Mouse (Mus musculus): ENCODE measurements at regions not wholly inside any gene's neighbourhood (a gene's known extent, or its start where the extent isn't known, plus 50 kb on each side); places are given as distances from the start of the nearest gene placed in this dataset.

DNA sequence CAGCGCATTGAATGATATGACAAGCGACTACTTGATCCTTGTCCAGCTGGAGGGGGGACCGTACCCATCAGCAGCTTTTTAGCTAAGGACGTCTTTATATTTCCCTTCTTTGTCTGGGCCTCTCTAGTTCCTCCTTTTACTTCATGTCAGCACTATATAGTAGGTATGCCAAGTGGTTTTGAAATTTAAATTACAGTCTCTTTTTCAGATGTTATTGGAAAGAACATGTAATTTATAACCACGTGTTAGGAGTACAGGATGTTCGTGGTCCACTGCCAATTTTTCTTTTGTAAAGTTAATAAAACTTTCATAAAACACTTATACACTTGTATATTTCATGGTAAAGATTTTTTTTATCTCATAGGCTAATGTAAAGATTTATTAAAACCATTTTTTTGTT is 426.5 kb downstream of the Insc start:
- no peak for ATAC-seq (replicated peaks; ENCODE audit: poor library complexity)

DNA sequence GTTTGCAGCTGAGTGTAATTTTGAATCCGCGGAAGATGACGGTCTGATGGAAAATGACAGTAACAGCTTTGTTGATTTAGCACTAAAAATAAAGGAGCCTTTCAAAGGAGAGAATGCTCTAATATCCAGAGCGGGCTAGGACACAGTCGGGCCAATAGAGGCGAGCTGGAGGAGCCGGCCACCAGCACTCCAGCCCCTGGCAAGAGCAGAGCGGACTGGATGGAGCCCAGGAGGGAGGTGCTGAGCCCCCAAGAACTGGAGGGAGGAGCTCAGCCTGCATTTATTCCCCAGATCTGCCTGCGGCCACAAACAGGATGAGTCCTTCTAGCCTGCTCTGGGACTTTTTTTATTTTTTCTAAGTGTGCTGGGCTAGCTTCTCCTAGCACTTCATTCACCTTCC is 426.9 kb downstream of the Insc start:
- no peak for ATAC-seq (replicated peaks; ENCODE audit: poor library complexity)

DNA sequence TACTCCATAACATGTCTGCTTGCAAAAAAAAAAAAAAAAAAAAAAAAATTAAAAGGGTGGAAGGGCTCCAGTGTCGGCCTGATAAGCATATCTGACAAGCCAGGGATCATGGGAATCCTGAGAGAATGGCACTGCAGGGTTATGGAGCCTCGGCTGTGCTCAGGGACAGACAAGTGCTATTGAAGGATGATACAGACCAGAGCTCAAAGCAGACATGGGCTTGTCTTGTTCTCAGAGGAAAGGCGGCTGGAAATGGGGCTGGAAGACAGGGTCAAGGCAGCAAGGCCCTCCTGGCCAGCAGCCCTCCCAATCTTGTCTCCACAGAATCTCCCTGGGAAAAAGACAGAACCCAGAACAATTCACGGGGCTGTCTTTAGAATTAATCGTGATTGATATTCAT is 449.0 kb downstream of the Insc start:
- no peak for ATAC-seq (replicated peaks; ENCODE audit: poor library complexity)

DNA sequence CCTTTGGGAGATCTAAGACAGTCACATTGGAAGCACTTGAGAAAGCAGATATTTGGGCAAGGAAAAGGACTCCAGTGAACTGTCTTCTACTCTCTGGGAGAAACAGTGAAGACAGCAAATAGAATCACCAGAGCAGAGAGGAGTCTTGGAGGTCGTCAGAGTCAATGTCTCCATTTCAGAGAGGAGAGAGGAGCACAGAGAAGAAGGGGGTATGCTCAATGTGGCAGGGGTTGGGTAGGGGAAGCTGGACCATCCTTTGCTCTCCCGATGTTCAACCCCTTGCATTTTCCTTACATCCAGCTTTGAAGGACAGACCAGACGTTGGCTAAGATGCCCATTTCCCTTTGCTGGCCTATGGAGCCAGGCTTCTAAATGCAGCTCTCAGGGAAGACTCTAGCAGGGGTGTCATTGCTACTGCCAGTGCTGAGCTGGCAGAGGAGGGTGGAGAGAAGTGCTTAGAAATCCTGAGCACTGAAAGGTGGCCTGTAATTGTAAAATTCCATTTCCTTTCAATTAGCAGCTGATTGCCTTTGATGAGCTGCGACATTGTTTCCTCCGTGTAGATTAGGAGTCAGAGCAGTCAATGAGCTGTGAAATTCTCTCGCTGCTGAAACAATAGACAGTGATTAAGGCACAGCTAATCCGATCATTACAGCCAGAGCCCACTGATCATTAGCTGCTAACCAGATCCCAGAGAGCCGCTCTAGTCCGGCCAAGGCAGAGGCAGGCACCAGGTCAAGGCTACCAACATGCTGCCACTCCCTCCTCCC is 449.7 kb downstream of the Insc start:
- no peak for ATAC-seq (replicated peaks; ENCODE audit: poor library complexity)

DNA sequence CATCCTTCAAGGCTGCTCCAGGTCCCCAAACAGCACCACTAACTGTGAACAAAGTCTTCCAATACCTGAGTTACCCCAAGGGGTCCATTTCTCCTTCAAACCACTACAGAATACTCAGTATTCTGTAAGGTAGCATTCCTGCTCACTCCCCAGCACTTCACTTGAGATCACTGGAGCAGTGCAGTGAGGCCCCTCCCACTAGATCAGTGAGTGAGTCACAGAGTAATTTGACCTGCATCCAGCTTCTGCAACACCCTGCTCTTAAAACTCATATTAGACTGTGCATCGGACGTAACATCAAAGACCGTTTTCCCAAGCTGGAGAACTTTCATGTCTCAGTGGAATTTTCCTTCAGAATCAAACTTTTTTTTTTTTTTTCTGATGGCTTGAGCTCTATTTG is 461.4 kb downstream of the Insc start:
- no peak for ATAC-seq (replicated peaks; ENCODE audit: poor library complexity)

DNA sequence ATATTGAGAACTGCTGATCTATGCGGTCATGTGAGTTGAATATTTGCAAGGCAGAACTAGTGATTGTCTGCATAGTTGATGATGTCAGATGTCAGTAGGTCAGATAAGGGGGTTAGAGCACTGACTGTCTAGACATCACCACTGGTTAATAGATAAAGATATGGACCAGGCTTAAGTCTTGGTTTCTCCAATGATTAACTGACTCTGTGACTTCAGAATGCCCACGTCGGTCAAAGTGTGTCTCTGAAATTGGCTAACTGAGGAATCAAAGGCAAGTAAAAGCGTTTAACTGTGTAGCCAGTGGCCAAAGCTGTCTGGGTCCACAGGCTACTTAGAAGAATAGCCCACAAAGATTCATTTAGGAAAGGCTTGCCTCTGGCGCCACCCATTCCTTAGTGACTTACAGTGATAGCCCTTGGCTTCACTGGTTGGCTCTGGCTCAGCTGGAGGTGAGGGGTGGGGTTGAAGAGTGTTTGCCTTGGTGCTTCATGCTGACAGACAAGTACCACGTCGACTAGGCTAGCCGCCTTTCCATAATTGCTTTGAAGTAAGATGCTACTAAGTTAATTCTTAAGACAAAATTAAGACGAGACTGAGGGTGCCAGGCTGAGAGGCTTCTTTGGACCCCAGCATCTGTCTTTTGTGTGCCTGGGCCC is 463.1 kb downstream of the Insc start:
- ATAC-seq (replicated peaks; ENCODE audit: poor library complexity), result no peak

DNA sequence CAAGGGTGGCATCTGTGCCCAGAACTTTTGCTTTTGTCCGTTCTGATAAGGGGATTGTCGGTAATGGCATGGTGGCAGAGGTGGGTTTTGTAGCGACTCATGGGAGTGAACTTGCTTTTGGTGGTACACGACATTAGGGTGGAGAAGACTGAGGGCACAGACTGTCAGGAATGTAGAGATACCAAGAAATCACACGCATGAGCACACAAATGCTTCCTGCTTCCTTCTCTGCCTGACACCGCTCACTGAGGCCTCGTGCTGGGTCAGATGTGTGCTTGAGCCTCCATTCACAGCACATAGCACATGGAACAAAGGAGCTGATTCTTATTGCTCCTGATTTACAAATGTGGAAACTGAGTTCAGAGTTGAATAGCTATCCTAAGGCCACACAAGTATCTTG is 465.3 kb downstream of the Insc start:
- no peak for ATAC-seq (replicated peaks; ENCODE audit: poor library complexity)

DNA sequence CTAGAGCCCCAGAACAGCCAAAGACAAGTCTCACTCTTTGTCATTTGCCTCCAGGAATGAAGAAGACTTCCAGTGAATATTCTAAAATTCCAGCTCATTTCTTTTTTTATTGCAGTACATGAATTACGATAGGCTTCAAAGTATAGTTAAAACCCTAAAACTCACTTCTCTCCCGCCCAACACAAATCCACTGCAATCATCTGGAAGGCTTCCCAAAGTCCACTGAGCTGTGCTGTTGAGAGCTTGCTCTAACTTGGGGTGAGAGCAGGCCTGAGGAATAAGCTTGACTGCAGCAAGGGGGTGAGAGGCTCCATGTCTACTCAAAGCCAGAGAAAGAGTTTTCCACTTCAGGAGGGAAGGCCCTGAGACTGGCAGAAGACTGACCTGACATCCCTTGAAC is 466.5 kb downstream of the Insc start:
- no peak for ATAC-seq (replicated peaks; ENCODE audit: poor library complexity)

DNA sequence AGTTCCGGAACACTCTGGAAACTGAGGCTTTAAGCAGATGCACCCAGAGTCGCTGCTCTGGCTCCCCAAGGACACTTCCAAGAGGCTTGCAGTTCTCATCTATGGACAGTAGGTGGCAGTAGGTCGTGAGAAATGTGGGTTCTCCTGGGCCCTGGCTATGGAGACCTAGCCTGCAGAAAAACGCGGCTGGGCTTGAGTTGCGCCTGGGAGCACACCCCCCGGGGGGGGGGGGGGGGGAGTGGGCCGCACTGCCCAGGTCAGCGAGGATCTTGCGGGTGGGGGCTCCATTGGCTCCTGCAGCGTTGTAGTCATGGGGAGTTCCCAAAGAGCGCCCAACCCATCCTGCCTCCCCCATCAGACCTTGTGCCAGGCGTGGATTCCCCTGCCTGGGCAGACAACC is 473.3 kb downstream of the Insc start:
- ATAC-seq (replicated peaks; ENCODE audit: poor library complexity), result peak; percentile 93

DNA sequence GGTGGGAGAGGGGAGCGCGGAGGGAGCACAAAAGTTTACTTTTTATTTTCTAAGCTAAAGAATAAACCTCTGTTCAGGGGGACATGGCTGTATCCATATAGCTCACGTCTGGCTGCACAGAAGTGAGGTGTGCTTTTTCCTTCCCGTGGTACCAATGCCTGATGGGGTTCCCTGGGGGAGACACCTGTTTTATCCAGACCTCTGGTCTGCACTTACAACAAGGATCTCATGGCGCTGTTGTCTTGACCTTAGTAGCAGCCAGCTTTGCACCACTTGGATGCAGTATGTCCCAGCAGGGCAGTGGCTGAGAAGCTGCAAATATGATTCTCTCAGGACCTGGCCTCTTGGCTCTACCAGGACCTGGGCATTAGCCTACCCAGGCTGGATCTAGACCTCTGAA is 473.8 kb downstream of the Insc start:
- no peak for ATAC-seq (replicated peaks; ENCODE audit: poor library complexity)

DNA sequence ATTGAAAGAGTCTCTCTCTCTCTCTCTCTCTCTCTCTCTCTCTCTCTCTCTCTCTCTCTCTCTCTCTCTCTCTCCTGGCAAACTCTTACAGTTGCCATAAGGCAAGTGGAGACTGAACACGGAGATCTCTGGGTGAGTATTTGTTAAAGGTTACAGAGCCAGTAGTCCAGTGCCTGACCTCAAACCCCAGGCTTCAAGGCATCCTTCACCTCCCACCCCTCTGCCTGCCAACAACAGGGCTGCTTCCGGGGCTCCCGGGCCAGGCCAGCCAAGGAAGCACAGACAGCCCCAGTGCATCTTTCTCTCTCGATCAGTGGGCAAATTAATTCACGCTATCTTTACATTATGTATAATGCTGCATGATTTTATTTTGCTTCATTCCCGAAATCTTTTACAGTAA is 474.2 kb downstream of the Insc start:
- ATAC-seq (replicated peaks; ENCODE audit: poor library complexity), result no peak

DNA sequence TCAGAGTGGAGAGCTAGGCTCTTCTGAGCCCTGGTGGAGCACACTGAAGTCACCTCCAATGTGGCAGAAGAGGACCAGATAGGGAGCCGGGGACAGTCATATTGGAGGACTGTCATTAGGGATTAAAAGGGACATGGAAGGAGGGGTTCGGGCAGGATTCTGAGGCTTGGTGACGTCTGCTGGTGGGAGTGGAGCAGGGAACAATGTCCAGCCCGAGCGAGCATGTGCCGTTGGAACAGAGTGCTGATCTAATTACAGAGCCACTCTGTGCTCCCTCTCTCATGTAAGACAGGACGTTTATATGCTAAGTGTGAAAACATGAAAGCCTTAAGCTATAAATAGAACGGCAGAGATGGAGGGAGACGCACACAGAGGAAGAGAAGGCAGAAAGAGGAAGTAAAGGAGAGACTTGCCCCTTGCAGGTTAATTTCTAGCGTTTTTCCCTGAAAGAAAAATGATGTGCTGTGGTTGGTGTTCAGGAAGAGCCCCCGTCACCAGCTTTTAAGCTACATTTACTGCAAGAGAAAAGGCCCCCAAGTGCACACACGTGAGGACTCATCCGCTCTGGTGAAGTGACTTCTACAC is 475.2 kb downstream of the Insc start:
- ATAC-seq (replicated peaks; ENCODE audit: poor library complexity), result peak; percentile 54

DNA sequence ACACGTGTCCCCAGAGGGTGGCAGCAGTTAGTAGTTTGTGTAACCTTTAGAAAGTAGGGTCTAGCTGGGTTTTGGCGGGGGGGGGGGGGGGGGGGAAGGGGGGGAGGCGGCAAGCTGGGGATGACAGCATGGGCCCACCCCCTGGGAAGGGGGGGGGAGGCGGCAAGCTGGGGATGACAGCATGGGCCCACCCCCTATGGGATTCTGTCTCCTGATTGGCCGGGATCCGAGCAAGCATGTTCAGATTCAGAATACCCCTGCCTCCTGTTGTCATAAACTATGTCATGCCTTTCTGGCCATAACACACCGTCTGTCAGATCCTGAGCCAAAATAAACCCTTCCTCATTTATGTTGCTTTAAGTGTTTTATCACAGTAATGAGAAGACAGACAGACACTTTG is 479.1 kb downstream of the Insc start:
- no peak for ATAC-seq (replicated peaks; ENCODE audit: poor library complexity)

DNA sequence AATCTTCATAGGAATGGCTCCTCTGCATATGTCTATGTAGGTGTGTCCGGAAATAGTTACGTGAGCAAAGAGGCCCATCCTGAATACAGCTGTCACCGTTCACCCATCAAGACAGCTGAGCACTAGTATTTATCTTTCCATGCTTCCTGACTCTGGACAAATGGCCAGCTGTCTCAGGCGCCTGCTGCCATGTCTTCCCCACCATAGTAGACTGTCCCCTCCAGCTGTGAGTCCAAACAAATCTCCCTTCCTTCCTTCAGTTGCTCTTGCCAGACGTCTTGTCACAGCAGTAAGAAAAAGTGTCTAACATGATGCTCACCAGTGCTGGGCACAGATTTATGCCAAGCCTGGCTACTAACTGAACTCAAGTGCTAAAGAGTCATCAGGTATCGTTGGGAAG is 487.0 kb downstream of the Insc start:
- no peak for ATAC-seq (replicated peaks; ENCODE audit: poor library complexity)

DNA sequence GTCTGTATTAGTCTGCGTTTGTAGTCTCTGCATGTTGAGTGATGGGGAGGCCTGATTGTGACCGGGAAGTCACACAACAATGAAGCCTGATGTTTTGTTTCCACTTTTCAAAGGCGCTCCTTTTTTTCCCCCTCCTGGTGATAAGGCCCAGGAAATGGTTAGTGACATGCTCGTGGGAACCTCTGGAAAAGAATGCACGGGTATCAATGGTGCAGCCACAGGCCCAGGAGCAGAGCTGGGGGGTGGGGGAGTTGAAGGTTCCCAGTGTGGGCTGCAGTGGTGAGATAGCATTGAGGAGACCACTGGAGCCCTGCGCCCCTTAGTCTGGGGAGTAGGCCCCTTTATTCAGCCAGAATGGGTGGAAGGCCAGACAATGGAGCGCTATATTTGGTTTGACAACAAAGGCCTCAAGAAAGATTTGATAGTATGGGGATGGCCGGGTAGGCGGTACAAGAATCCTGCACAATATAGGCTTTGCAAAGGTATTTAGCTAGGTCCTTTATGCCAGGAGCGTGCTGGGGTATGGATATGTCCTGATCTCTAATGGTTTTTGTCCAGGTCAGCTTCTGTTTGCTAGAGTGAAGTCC is 490.4 kb downstream of the Insc start:
- no peak for ATAC-seq (replicated peaks; ENCODE audit: poor library complexity)

DNA sequence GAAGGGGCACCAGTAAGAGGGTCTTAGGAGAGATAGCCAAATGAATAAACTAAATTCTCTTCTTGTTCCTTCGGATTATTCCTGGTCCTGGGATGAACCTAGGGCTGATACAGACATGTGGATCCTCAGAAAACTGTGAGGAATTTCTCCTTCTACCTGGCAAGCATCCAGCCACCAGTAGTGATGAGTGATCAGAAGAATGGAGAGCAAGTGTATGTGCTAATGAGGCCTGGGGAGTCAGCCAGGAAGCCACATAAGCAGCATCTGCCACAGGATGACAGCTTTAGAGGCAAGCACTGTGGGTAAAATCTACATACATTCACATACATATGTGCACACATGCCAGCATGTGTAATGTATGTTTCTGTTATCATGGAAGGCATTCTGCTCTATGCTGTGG is 493.6 kb downstream of the Insc start:
- ATAC-seq (replicated peaks; ENCODE audit: poor library complexity), result no peak

DNA sequence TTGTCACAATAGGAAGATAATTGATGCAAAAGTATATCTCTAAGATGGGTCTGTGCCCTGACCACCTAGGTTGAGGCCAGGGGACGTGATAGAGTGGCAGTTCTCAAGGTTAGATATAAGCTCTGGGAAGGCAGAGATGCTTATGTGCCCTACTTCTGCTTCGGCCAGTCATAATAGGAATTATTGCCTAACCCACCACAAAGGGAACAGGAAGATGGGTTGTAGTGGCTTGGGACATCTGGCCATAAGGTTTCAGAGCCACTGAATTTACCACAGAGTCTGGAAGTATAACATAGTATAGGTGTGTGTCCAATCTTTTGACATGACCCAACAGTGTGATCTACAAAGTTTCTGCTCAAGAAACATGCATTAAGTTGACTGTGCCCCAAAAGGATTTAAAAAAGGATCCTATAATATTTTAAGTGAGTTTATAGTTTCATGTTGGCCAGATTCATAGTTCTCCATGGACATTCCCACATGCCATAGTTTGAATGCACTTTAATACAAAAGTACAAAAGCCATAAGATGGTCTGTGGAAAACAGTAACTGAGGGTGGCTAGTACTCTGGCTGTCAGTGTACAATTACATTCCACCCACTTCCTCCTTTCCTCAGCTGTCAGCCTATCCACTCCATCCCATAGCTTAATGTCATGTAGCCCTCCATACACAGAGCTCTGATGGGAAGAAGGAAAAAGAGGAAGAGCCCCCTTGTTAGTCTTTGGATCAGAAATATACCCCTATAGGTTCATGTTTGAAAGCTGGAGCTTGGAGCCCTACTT is 508.3 kb downstream of the Insc start:
- peak; percentile 97 for ATAC-seq (replicated peaks; ENCODE audit: poor library complexity)

DNA sequence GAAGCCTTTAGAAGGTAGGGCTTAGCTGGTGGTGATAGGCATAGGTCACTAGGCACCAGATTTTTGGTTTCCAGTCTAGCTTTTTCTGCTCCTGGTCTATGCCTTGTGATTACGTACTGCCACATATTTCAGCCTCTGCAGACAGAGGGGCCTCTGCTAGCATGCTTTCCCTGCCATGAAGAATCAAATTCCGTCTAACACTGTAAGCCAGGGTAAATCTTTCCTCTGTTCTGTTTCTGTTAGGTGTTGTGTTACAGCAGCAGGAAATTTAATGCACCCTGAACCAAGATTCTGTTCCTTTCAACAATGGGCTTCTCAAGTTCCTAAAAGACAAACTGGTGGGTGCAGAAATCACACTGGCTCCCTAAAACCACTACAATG is 508.9 kb downstream of the Insc start:
- ATAC-seq (replicated peaks; ENCODE audit: poor library complexity), result no peak

DNA sequence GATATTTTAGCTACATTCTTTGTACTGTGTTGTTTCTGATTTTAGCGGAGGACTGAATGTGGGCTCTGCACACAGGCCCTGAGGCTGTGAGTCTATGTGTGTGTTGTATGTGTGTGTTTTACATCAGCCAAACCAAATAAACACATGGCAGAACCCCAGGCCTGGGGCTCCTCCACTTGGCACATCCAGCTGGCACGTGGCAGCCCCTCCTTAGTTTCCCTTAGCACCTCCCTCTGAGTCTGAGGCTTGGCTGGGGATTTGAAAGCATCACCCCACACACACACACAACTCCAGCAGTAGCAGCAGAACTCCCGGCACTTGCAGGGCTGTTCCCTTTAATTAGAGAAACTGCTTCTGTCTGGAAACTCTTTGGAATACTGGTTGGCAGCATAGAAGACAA is 515.1 kb downstream of the Insc start:
- no peak for ATAC-seq (replicated peaks; ENCODE audit: poor library complexity)

DNA sequence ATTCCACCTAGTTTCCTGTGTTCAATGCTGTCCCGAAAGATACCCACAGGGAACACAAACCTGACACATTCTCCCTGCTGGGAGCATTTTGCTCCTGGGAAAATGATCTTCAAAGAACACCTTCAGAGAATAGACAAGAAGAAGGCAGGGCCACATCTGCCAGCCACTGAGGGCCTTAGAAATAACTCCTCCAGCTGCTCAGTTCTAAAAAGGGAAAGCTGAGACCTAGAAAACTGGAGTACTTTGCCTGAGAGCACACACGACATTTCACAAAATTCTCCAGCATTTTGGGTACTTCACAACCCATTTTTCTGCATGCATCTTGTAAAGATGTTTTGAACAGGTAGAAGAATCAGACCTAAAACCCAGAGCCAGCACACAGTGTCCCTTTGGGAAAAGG is 519.6 kb downstream of the Insc start:
- ATAC-seq (replicated peaks; ENCODE audit: poor library complexity), result no peak

DNA sequence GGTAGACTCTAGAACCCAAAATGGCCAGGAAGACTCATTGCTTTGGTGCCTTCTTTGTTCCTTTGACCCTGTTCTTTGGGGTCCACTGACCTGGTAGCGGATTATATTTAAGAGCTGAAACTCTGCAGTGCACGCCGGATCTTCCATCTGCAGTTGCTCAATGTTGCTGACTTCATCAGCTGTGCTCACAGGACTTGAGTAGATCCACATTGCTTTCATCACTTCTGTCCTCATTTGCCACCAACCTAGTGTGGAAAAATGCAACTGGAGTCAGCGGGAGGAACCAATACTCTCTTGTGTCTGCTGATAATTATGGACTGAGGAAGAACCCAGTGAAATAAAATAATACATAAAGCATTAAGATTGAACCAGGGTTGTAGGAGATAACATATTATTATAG is 522.6 kb downstream of the Insc start:
- no peak for ATAC-seq (replicated peaks; ENCODE audit: poor library complexity)

Data from megakaryocyte progenitor cell, adult 5-6 weeks (primary cell).